Mouse (Mus musculus) brain, embryonic 14.5 days (tissue): ENCODE results near the gene Asb10.

ENCODE experiments used
- CTCF ChIP-seq: fragments of 200-500 bp; IDR thresholded peaks from 2 replicates; pipeline ENCODE4 v1.5.1; 2012; ENCODE audit warnings: inconsistent platforms, mild to moderate bottlenecking, moderate library complexity, borderline replicate concordance; ENCODE audit not compliant: insufficient read depth, insufficient read length; ENCODE audit errors: extremely low read depth
- POLR2A ChIP-seq: fragments of 200-500 bp; IDR thresholded peaks from 2 replicates; pipeline ENCODE4 v1.6.1; 2012; ENCODE audit warnings: mild to moderate bottlenecking, inconsistent platforms, borderline replicate concordance; ENCODE audit not compliant: poor library complexity, insufficient read depth, insufficient read length, severe bottlenecking; ENCODE audit errors: extremely low read depth

DNA sequence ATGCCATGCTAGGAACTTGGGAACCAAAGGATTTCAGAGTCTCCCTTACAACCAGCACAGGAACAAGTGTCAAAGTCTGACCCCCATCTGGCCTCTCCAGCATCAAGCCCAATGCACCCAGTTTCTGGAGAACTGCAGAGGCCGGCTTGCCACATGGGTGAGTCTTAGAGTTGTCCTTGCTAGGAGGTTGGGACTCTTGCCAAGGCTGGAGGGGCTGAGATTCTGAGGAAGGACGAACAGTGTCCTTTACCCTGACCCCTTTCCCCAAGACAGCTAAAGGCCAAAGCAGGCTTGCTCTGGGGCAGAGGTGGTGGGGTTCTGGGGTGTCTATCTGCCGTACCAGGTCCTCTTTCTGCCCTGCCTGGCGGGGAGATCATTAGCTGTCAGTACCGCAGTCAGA, 4.3 kb downstream of the Asb10 start:
- no peak for TF ChIP-seq CTCF
- no peak for TF ChIP-seq POLR2A
